8 mouse cellular contexts compared by ENCODE assay signal in the genomic region with DNA sequence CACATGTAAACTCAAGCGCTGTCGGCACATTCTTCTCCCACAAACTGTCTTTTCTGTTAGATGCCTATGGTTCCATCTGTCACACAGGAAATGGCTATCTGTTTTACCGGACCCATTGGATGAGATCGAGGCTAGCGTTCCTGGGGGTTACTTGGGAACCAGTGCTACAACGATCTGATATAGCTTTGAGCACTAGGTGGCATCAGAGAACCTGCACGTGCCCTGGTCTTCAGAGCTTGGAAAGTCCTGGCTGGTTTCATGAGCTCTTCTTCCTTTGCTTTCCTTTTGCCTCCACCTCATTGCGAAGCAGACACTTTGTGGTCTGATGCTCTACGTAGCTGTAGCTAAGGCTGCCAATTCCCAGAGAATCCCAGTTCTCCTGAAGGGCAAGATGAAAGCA.
DNase-seq lines count a peak whose midpoint lies in the region; ATAC-seq and TF ChIP-seq lines count a peak whose summit lies in the region.

No protein-coding gene starts in this region.

- H3K9ac ChIP-seq in liver, adult 2 months (ENCODE audit: low read depth, low read length) = no peak overlapping the region
- no peak overlapping the region for H3K9ac ChIP-seq in intestine, embryonic 15.5 days
- no peak overlapping the region for H3K9ac ChIP-seq in midbrain, postnatal 0 days (replicated peaks; ENCODE audit: low read length, poor library complexity, severe bottlenecking)

- no peaks in the 10 kb centered on the region for H3K79me2 ChIP-seq in liver, adult 2 months (ENCODE audit: control insufficient read depth, insufficient read depth, low read length)

- no peak overlapping the region for H3K4me3 ChIP-seq in liver, adult 2 months (ENCODE audit: insufficient read depth, low read depth, low read length)
- H3K4me3 ChIP-seq in intestine, embryonic 15.5 days (replicated peaks) = no peak overlapping the region
- no peak overlapping the region for H3K4me3 ChIP-seq in midbrain, postnatal 0 days (ENCODE audit: low read depth, low read length)

- no peak for TF ChIP-seq POLR2A in liver, adult 2 months (IDR thresholded peaks at IDR 0.05; ENCODE audit: extremely low read depth, insufficient read depth, low read length)

- H3K4me1 ChIP-seq in liver, adult 2 months (ENCODE audit: control insufficient read depth, insufficient read depth, low read length) = no peaks in the 10 kb centered on the region; the same call in 1 of the 2 replicates
- no peaks in the 10 kb centered on the region for H3K4me1 ChIP-seq in intestine, embryonic 15.5 days (replicated peaks)
- no peaks in the 10 kb centered on the region for H3K4me1 ChIP-seq in midbrain, postnatal 0 days (ENCODE audit: insufficient read depth, low read length)

- WGBS in liver, adult 2 months = 30% methylated on average over 9 of the region's 9 CpGs
- 28% methylated on average over 9 of the region's 9 CpGs for WGBS in intestine, embryonic 15.5 days
- WGBS in midbrain, postnatal 0 days = 40% methylated on average over 9 of the region's 9 CpGs

- peak; percentile 45; the same call in 1 of the 2 replicates for TF ChIP-seq CTCF in liver, adult 2 months (IDR thresholded peaks at IDR 0.05; ENCODE audit: low read depth, low read length)
- TF ChIP-seq CTCF in midbrain, postnatal 0 days (IDR thresholded peaks at IDR 0.05) = peak; percentile 74

- no peak overlapping the region for H3K27ac ChIP-seq in liver, adult 2 months (replicated peaks; ENCODE audit: insufficient read depth, low read depth, low read length)
- H3K27ac ChIP-seq in intestine, embryonic 15.5 days = no peak overlapping the region
- no peak overlapping the region for H3K27ac ChIP-seq in midbrain, postnatal 0 days (ENCODE audit: low read depth, low read length)

- no peaks in the 10 kb centered on the region for H3K36me3 ChIP-seq in liver, adult 2 months (ENCODE audit: control insufficient read depth, insufficient read depth, low read length)
- H3K36me3 ChIP-seq in intestine, embryonic 15.5 days = no peaks in the 10 kb centered on the region
- no peaks in the 10 kb centered on the region for H3K36me3 ChIP-seq in midbrain, postnatal 0 days (ENCODE audit: insufficient read depth, low read length)

- intact Hi-C loops in left cerebral cortex, postnatal 25 days (cut with DNase I) = loop anchor here (1.0 to 10.0 kb wide), 2 partner anchors 504 to 802 kb away; a partner anchor contains a TSS

- H3K27me3 ChIP-seq in liver, adult 2 months (ENCODE audit: control insufficient read depth, insufficient read depth, low read length) = no peaks in the 10 kb centered on the region
- no peaks in the 10 kb centered on the region for H3K27me3 ChIP-seq in intestine, embryonic 15.5 days (replicated peaks)
- H3K27me3 ChIP-seq in midbrain, postnatal 0 days (ENCODE audit: insufficient read depth, low read length) = no peaks in the 10 kb centered on the region

- DNase-seq in liver, adult 2 months (ENCODE audit: extremely low read depth, low read depth, low spot score) = peak; percentile 26
- DNase-seq in liver = no peak
- peak; percentile 16 for DNase-seq in cerebellum, adult 8-10 months
- DNase-seq in frontal cortex, adult 2 months (ENCODE audit: extremely low spot score in 1 of 2, low spot score in 1 of 2) = peak; percentile 11 to 58
- peak; percentile 36 to 67 for DNase-seq in left cerebral cortex, postnatal 25 days (ENCODE audit: low spot score in 2 of 2)
- DNase-seq in midbrain, postnatal 0 days (ENCODE audit: low spot score) = peak; percentile 77

- no peaks in the 10 kb centered on the region for H3K9me3 ChIP-seq in intestine, embryonic 15.5 days
- H3K9me3 ChIP-seq in midbrain, postnatal 0 days (ENCODE audit: low read length) = no peaks in the 10 kb centered on the region

- peak; percentile 53; the same call in 1 of the 2 replicates for ATAC-seq in intestine, embryonic 15.5 days
- no peak for ATAC-seq in midbrain, postnatal 0 days (ENCODE audit: low FRiP score)
- no peak for ATAC-seq in activated CD4-positive, CD25-positive, alpha-beta regulatory T cell, adult 4 months

- H3K4me2 ChIP-seq in intestine, embryonic 15.5 days (replicated peaks) = no peak overlapping the region
- no peak overlapping the region for H3K4me2 ChIP-seq in midbrain, postnatal 0 days (ENCODE audit: low read depth, low read length, poor library complexity, severe bottlenecking)
